Mouse (Mus musculus): ENCODE results near the gene Ptprs. TPM values are rescaled to one million over a fixed set of nuclear protein-coding genes. Genes with fewer than 3 reads are reported as not detected.

Gene Ptprs
- polyA plus RNA-seq, 1 experiment from 2014 or later: 229 TPM

DNA sequence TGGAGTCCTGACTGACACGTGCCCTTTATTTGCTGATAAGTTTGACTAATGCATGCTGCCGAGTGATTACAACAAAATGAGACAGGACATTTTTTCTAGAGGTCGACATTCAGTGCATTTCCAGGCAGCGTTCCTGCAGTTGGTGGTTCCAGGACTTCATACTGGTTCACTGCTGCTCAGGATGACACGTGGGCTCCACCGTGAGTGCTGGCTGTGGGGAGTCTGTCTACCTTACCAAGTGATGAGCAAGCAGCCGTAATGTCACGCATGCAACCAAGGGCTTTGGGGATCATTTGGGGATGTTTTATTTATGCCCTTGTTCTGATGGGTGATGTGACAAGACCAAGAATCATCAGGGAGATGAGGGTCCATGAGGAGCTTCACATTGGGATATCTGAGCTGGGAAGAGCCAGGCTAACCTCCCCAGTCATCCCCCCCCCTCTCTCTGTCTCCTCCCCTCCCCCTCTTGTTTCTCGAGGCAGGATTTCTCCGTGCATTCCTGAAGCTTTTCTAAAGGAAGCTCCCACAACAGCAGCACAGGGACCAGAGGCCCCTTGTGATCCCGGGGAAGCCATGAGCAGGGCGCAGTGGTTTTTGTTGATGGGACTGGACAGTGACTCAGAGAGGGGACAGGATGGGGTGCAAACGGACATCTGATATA, 67.2 kb downstream of the Ptprs start:
- Histone ChIP-seq H3K9ac (ENCODE audit: low read depth, low read length) (peak overlapping the region; percentile 45), H3K27me3 (replicated peaks; ENCODE audit: control insufficient read depth, insufficient read depth, low read length) (no peaks in the 10 kb centered on the region), H3K4me3 (ENCODE audit: low read length) (no peak overlapping the region), H3K4me2 (ENCODE audit: low read length) (no peak overlapping the region), H3K36me3 (ENCODE audit: control insufficient read depth, insufficient read depth, low read length) (peaks cover 33% of the 10 kb centered on the region), H3K9me3 (ENCODE audit: control insufficient read depth, low read length) (no peaks in the 10 kb centered on the region), H3K27ac (ENCODE audit: low read depth, low read length) (peak overlapping the region; percentile 44), H3K4me1 (ENCODE audit: control insufficient read depth, insufficient read depth, low read depth, low read length) (peaks cover 29% of the 10 kb centered on the region)
- 31% methylated on average over 13 of the region's 13 CpGs for WGBS
- no peak; the same call in 1 of the 2 replicates for ATAC-seq

DNA sequence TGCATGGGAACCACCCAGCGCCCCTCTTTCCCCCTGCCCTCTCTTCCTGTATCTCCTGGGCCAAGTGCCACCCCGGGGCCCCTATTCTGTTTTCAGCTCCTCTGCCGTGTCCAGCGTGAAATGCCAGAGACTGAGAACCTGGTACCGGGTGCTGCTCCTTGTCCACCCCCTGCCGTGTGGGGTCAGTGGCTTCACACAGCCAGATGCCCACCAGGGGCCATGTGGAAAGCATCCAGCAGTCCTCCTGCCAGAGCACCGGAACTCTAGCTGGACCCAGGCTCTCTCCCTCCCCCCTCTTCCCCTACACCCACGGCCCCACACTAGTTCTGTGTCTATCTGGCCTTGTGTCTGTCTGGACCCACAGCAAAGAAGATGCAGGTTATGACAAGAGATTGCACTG, 68.9 kb downstream of the Ptprs start:
- peak; percentile 29 for ATAC-seq
- Histone ChIP-seq H3K4me1 (ENCODE audit: control insufficient read depth, insufficient read depth, low read depth, low read length) (peaks cover 29% of the 10 kb centered on the region), H3K27me3 (replicated peaks; ENCODE audit: control insufficient read depth, insufficient read depth, low read length) (no peaks in the 10 kb centered on the region), H3K36me3 (ENCODE audit: control insufficient read depth, insufficient read depth, low read length) (peaks cover 26% of the 10 kb centered on the region), H3K9me3 (ENCODE audit: control insufficient read depth, low read length) (no peaks in the 10 kb centered on the region), H3K4me3 (ENCODE audit: low read length) (no peak overlapping the region), H3K4me2 (ENCODE audit: low read length) (no peak overlapping the region), H3K27ac (ENCODE audit: low read depth, low read length) (peak overlapping the region; percentile 74), H3K9ac (ENCODE audit: low read depth, low read length) (no peak overlapping the region)
- 39% methylated on average over 8 of the region's 8 CpGs for WGBS

DNA sequence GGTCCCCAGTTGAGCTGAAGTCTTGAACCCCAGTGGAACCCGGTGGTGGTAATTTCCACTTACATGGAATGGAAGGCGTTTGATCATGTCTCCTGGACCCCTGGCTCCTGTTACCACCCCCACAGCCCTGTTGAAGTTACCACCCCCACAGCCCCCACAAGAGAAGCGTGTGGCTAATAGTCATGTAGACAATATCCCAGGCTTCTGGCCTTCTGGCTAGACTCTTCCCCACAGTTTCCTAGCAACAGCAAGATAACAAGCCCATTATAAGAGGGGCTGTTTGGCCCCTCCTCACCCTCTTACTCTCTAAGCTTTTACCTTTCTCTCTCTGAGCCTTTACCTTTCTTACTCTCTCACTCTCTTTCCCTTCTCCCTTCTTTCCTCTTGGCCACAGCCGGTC, 69.4 kb downstream of the Ptprs start:
- Histone ChIP-seq H3K4me1 (ENCODE audit: control insufficient read depth, insufficient read depth, low read depth, low read length) (peaks cover 29% of the 10 kb centered on the region), H3K9ac (ENCODE audit: low read depth, low read length) (no peak overlapping the region), H3K9me3 (ENCODE audit: control insufficient read depth, low read length) (no peaks in the 10 kb centered on the region), H3K4me3 (ENCODE audit: low read length) (no peak overlapping the region), H3K4me2 (ENCODE audit: low read length) (no peak overlapping the region), H3K27ac (ENCODE audit: low read depth, low read length) (peak overlapping the region; percentile 74; the same call in 1 of the 2 replicates), H3K36me3 (ENCODE audit: control insufficient read depth, insufficient read depth, low read length) (peaks cover 25% of the 10 kb centered on the region), H3K27me3 (replicated peaks; ENCODE audit: control insufficient read depth, insufficient read depth, low read length) (no peaks in the 10 kb centered on the region)
- WGBS: 40% methylated on average over 4 of the region's 4 CpGs
- ATAC-seq: no peak

DNA sequence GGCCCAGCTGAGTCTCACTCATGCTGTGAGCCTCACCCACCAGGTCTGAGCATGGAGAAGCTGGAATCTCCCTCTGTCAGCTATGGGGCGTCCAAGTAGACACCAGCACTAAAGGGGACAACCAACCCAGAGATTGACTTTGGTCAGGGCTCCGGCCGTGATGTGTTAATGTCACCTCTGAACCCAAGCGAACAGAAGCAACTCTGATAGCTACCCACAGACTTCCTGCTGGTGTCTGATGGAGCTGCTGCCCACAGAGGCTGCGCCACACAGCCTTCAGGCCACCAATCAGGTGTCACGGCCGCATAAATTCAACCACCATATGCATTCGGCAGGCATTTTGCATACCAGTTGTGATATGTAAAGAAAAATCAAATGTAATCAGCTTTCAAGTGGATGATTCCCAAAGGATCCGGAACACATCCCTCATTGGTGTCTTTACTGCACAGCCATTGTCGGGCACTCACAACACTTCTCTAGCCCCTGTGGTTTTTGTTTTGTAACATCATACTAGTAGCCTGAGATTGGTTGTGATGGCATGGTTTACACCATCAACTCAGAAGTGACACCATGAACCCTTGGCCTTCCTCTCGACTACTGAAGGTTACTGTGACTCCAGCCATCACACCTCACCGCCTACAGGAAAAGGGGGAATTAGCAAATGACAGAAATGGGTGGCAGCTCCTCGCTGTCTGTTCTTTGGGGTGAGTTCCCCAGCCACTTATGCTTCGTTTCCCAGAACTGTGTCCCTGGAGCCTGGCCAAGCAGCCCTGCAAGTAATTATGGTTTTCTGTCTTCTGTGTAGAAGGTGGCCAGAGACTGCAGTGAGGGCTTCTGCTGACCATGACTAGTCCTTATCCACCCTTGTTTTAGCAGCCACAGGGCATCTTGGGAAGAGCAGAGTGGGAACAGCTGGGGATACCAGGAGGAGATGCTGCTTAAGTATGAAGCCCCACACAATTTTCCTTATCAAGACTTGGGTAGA, 70.1 kb downstream of the Ptprs start:
- no peak overlapping the region for H3K4me3 ChIP-seq (ENCODE audit: low read length)
- H3K4me1 ChIP-seq (ENCODE audit: control insufficient read depth, insufficient read depth, low read depth, low read length): peaks cover 29% of the 10 kb centered on the region
- H3K36me3 ChIP-seq (ENCODE audit: control insufficient read depth, insufficient read depth, low read length): peaks cover 25% of the 10 kb centered on the region
- no peak for ATAC-seq
- no peaks in the 10 kb centered on the region for H3K9me3 ChIP-seq (ENCODE audit: control insufficient read depth, low read length)
- 76% methylated on average over 14 of the region's 14 CpGs for WGBS
- no peak overlapping the region for H3K4me2 ChIP-seq (ENCODE audit: low read length)
- H3K9ac ChIP-seq (ENCODE audit: low read depth, low read length): no peak overlapping the region
- H3K27me3 ChIP-seq (replicated peaks; ENCODE audit: control insufficient read depth, insufficient read depth, low read length): no peaks in the 10 kb centered on the region
- peak overlapping the region; percentile 74 for H3K27ac ChIP-seq (ENCODE audit: low read depth, low read length)

DNA sequence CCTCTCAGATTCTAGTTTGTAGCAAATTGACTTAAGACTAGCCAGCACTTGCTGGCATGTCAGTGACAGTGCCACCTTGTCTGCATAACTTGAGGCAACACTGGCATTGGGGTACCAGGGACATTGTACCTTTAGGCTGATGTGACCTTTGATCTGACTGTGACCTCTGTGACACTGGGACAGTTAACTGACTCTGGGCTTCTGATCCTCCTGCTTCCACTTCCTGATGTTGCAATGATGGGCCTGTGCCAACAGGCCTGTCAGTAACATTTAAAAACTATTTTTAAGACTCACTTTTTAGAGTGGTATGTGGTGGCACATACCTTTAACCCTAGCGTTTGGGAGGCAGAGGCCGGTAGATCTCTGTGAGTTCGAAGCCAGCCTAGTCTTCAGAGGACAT, 70.9 kb downstream of the Ptprs start:
- H3K4me2 ChIP-seq (ENCODE audit: low read length): no peak overlapping the region
- H3K9ac ChIP-seq (ENCODE audit: low read depth, low read length): no peak overlapping the region
- H3K4me1 ChIP-seq (ENCODE audit: control insufficient read depth, insufficient read depth, low read depth, low read length): peaks cover 32% of the 10 kb centered on the region
- H3K36me3 ChIP-seq (ENCODE audit: control insufficient read depth, insufficient read depth, low read length): peaks cover 27% of the 10 kb centered on the region
- WGBS: 92% methylated on average over 3 of the region's 3 CpGs
- H3K27ac ChIP-seq (ENCODE audit: low read depth, low read length): 0 out of 2 replicates have a peak overlapping the region, but pooled peaks have one; percentile 10
- no peaks in the 10 kb centered on the region for H3K27me3 ChIP-seq (replicated peaks; ENCODE audit: control insufficient read depth, insufficient read depth, low read length)
- no peaks in the 10 kb centered on the region for H3K9me3 ChIP-seq (ENCODE audit: control insufficient read depth, low read length)
- ATAC-seq: no peak
- no peak overlapping the region for H3K4me3 ChIP-seq (ENCODE audit: low read length)

DNA sequence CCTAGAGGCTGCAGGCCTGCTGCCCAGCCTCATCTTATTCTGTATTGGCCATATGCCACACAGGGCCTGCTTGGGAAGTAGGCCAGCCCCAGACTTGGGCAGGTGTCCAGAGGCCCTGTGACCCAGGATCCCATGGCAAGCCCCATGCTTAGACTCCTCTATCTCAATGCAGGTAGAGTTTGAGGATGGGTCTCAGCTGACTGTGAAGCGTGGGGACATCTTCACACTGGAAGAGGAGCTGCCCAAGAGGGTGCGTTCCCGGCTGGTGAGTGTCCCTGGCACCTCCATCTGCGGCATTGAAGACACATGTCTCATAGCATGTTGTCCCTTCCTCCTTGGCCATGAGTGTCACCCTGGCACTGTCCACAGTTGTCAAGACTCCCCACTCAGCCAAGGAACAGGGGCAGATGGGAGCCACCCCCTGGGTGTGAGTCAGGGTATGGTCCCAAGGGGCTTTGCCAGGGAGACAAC, 75.2 kb downstream of the Ptprs start:
- Histone ChIP-seq H3K27me3 (replicated peaks; ENCODE audit: control insufficient read depth, insufficient read depth, low read length) (no peaks in the 10 kb centered on the region), H3K36me3 (ENCODE audit: control insufficient read depth, insufficient read depth, low read length) (peaks cover 57% of the 10 kb centered on the region), H3K9ac (ENCODE audit: low read depth, low read length) (no peak overlapping the region), H3K4me1 (ENCODE audit: control insufficient read depth, insufficient read depth, low read depth, low read length) (peaks cover 3% of the 10 kb centered on the region; the same call in 1 of the 2 replicates), H3K4me3 (ENCODE audit: low read length) (no peak overlapping the region), H3K4me2 (ENCODE audit: low read length) (no peak overlapping the region), H3K9me3 (ENCODE audit: control insufficient read depth, low read length) (no peaks in the 10 kb centered on the region), H3K27ac (ENCODE audit: low read depth, low read length) (no peak overlapping the region)
- no peak for ATAC-seq
- 98% methylated on average over 4 of the region's 4 CpGs for WGBS

DNA sequence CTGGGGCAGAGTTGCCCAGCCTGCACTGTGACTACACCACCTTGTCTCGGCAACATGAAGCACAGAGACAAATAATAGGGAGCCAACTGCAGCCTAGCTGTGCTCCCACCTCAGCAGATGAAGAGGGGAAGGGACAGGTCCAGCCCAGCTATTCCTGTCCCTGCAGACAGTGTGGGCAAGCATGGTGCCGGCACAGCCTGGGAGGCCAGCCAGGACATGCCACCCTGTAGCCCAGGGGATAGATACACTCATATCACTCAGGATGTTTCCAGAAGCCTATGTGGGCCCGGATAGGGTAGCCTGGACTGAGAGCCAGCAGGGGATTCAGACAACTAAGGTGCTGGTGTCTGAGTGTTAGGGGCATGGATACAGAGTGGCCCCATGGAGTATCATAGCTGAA, 76.1 kb downstream of the Ptprs start:
- H3K4me1 ChIP-seq (ENCODE audit: control insufficient read depth, insufficient read depth, low read depth, low read length): peaks cover 3% of the 10 kb centered on the region; the same call in 1 of the 2 replicates
- no peak overlapping the region for H3K4me2 ChIP-seq (ENCODE audit: low read length)
- no peak overlapping the region for H3K27ac ChIP-seq (ENCODE audit: low read depth, low read length)
- peaks cover 62% of the 10 kb centered on the region for H3K36me3 ChIP-seq (ENCODE audit: control insufficient read depth, insufficient read depth, low read length)
- H3K27me3 ChIP-seq (replicated peaks; ENCODE audit: control insufficient read depth, insufficient read depth, low read length): no peaks in the 10 kb centered on the region
- H3K9me3 ChIP-seq (ENCODE audit: control insufficient read depth, low read length): no peaks in the 10 kb centered on the region
- no peak overlapping the region for H3K4me3 ChIP-seq (ENCODE audit: low read length)
- 90% methylated on average over 3 of the region's 3 CpGs for WGBS
- no peak for ATAC-seq
- no peak overlapping the region for H3K9ac ChIP-seq (ENCODE audit: low read depth, low read length)

DNA sequence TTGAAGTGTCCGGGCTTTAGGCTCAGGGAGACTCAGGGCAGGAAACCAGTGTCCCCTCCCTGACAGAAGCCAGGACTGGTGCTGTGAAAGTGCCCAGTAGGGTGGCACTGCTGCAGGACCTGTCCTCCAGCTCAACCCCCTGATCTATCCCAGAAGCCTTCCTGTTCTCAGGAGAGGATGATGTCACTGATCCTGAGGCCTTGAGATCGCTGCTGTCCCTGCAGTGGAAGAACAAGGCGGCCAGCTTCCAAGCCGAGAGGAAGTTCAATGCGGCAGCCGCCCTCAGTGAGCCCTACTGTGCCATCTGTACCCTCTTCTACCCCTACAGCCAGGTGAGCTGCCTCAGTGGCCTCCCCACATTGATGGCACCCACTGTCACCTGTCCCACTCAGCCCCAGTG, 80.2 kb downstream of the Ptprs start:
- peaks cover 3% of the 10 kb centered on the region; the same call in 1 of the 2 replicates for H3K4me1 ChIP-seq (ENCODE audit: control insufficient read depth, insufficient read depth, low read depth, low read length)
- no peak overlapping the region for H3K27ac ChIP-seq (ENCODE audit: low read depth, low read length)
- 90% methylated on average over 6 of the region's 6 CpGs for WGBS

DNA sequence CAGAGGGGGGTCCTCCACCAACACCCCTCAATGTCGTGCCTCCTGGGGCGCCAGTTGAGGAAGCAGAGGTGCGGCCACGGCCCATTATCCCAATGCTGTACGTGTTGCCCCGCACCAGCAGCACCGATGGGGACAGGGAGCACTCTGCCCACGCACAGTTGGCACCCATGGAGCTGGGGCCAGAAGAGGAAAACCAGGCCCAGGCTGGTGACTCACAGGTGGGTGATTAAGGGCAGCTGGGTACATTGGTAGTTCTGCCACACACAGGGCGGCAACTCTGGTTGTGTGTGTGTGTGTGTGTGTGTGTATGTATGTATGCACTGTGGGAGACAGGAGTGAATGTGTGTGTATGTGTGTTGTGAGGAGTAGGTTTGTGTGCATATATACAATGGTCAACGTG, 82.4 kb downstream of the Ptprs start:
- Histone ChIP-seq H3K4me3 (ENCODE audit: low read length) (no peak overlapping the region), H3K9ac (ENCODE audit: low read depth, low read length) (no peak overlapping the region), H3K9me3 (ENCODE audit: control insufficient read depth, low read length) (no peaks in the 10 kb centered on the region), H3K27me3 (replicated peaks; ENCODE audit: control insufficient read depth, insufficient read depth, low read length) (no peaks in the 10 kb centered on the region), H3K36me3 (ENCODE audit: control insufficient read depth, insufficient read depth, low read length) (peaks cover 46% of the 10 kb centered on the region), H3K27ac (ENCODE audit: low read depth, low read length) (no peak overlapping the region), H3K4me1 (ENCODE audit: control insufficient read depth, insufficient read depth, low read depth, low read length) (no peaks in the 10 kb centered on the region), H3K4me2 (ENCODE audit: low read length) (no peak overlapping the region)
- ATAC-seq: no peak
- WGBS: 94% methylated on average over 10 of the region's 10 CpGs

More for the DNA sequence above, 80.2 kb downstream of the Ptprs start:
- Histone ChIP-seq H3K27me3 (replicated peaks; ENCODE audit: control insufficient read depth, insufficient read depth, low read length) (no peaks in the 10 kb centered on the region), H3K4me3 (ENCODE audit: low read length) (no peak overlapping the region), H3K4me2 (ENCODE audit: low read length) (no peak overlapping the region), H3K9ac (ENCODE audit: low read depth, low read length) (no peak overlapping the region), H3K9me3 (ENCODE audit: control insufficient read depth, low read length) (no peaks in the 10 kb centered on the region), H3K36me3 (ENCODE audit: control insufficient read depth, insufficient read depth, low read length) (peaks cover 58% of the 10 kb centered on the region)
- ATAC-seq: no peak
